Mouse (Mus musculus) ES-E14 (cell line): ENCODE data around the gene Itga9.

Source experiments
- CHD2 ChIP-seq: IDR thresholded peaks from 2 replicates; pipeline ENCODE4 v1.6.1; 2014; ENCODE audit warnings: mild to moderate bottlenecking, low read depth, low read length, inconsistent platforms
- HCFC1 ChIP-seq: IDR thresholded peaks from 2 replicates; pipeline ENCODE4 v1.6.1; 2012; ENCODE audit warnings: low read length, inconsistent platforms, borderline replicate concordance; ENCODE audit not compliant: insufficient read depth
- MAFK ChIP-seq: IDR thresholded peaks from 2 replicates; pipeline ENCODE4 v1.6.1; 2014; ENCODE audit warnings: mild to moderate bottlenecking, low read depth, low read length, inconsistent platforms; ENCODE audit not compliant: insufficient read depth
- ZC3H11A ChIP-seq: IDR thresholded peaks from 2 replicates; pipeline ENCODE4 v1.6.1; 2012; ENCODE audit warnings: low read depth, mild to moderate bottlenecking, inconsistent platforms, low read length, borderline replicate concordance
- ZNF384 ChIP-seq: IDR thresholded peaks from 2 replicates; pipeline ENCODE4 v1.6.1; 2012; ENCODE audit warnings: low read depth, low read length, inconsistent platforms

DNA sequence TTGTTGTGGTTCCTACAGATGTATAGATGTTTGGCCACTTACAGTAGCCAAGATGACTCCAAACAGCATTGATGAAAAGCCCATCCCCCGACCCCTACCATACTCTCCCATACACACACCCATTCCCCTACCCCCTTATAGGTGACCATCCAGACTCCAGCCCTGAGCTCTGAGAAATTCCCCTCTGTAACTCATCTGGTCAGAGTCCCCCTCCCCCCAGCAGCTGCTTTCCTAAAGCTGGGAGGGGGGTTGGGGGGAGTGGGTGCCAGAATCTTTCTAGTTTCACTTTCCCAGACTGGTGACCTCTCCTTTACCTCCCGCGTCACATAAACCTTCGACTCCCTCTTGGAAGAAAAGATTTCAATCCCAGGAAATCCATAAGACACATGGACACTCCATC lies 269.2 kb downstream of the Itga9 start:
- no peak for TF ChIP-seq CHD2
- no peak for TF ChIP-seq HCFC1
- no peak for TF ChIP-seq ZC3H11A
- no peak for TF ChIP-seq MAFK
- TF ChIP-seq ZNF384: no peak
